Mouse (Mus musculus) adrenal gland, postnatal 36 days (tissue): ENCODE data around the gene C1qtnf2. TPM values are rescaled to one million over a fixed set of nuclear protein-coding genes. Genes with fewer than 3 reads are reported as not detected.

Experiments
- DNase-seq, 2 experiments: peaks; one replicate each; pipeline ENCODE4 v3.0.0; 2021; ENCODE audit warnings: mixed read lengths in 1 of 2
- total RNA-seq, 2 experiments: library from RNA; stranded (reverse); gene quantifications; 2 replicates each; pipeline ENCODE4 v1.2.3; 2021

The C1qtnf2 gene
- total RNA-seq, 2 experiments from 2014 or later, result 4.7 to 11.3 TPM

DNA sequence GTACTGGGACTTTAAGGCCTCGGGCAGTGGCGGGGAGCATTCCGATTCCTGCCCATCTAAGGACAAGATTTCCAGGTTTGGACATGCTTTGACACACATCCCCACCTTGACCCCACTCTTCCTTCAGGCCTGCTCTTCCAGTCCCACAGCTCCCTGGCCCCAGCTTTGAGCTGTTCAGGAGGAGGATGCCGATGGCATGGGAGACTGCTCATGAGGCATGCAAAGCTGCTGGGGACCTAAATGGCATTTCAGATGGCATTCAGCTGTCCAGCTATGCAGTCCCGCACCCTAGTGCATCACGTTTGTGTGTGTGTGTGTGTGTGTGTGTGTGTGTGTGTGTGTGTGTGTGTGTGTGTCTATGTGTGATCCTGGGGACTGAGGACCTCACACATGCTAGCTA lies 63.0 kb downstream of the C1qtnf2 start:
- no peak for DNase-seq

DNA sequence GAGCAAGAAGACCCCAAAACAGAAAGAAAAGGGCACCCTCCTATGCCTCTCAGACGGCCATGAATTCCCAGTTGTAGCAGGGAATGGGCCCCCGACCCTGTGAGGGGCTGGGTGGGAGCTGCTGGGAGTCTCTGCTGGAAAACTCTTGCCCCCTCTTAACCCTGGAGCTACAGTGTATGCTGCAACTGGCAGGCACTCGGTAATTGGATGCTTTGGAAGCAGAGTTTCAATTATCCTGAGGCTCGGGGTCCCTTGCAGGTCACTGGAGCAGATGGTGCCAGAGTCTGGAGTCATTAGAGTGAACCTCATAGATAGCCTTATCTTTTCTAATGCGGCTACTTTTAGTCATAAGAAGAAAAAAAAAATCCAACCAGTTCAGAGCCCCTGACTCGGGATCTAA lies 65.8 kb downstream of the C1qtnf2 start:
- DNase-seq, result no peak

Other genes starting within 250 kb of the C1qtnf2 start
- 10 to 100 TPM; 38.6 to 47.6 TPM for gene Pttg1, start 48.0 kb upstream of the C1qtnf2 start, total RNA-seq
- 10 to 100 TPM; 42.7 to 43.1 TPM for gene Slu7, start 40.5 kb upstream of the C1qtnf2 start, total RNA-seq
- 1 to 10 TPM; 2.1 TPM for gene Ccnjl, start 54.5 kb downstream of the C1qtnf2 start, total RNA-seq
- 1 to 10 TPM in 1 of 2 experiments, under 1 TPM in 1; 0.36 to 1.0 TPM for gene 4933415A04Rik, start 112.8 kb downstream of the C1qtnf2 start, total RNA-seq
- gene Fabp6, start 127.3 kb downstream of the C1qtnf2 start, total RNA-seq, result not detected
- gene Pwwp2a, start 207.7 kb downstream of the C1qtnf2 start, total RNA-seq, result 10 to 100 TPM; 32.4 to 37.3 TPM